Mouse (Mus musculus): ENCODE data around the gene Col1a2. TPM values are rescaled to one million over a fixed set of nuclear protein-coding genes. Genes with fewer than 3 reads are reported as not detected.
A peak's percentile ranks its signal among the peaks of the same experiment; 100 is the strongest.

Gene Col1a2
- polyA plus RNA-seq, 1 experiment from 2014 or later: 463 TPM

- DNase-seq (ENCODE audit: low spot score) (no peak), ATAC-seq (replicated peaks; ENCODE audit: low FRiP score, low TSS enrichment, low read depth) (no peak)
- no peak overlapping the region for H3K4me2 ChIP-seq (ENCODE audit: low read length)
- H3K9me3 ChIP-seq (ENCODE audit: control insufficient read depth, low read length): no peaks in the 10 kb centered on the region
- no peak overlapping the region for H3K4me3 ChIP-seq (ENCODE audit: low read depth, low read length)
- 86% methylated on average over 8 of the region's 8 CpGs for WGBS
- no peaks in the 10 kb centered on the region for H3K4me1 ChIP-seq (replicated peaks; ENCODE audit: control insufficient read depth, insufficient read depth, low read length)
- peaks cover 99% of the 10 kb centered on the region for H3K36me3 ChIP-seq (ENCODE audit: control insufficient read depth, insufficient read depth, low read length)
- no peaks in the 10 kb centered on the region for H3K27me3 ChIP-seq (replicated peaks; ENCODE audit: control insufficient read depth, insufficient read depth, low read length)
- H3K9ac ChIP-seq (ENCODE audit: low read length): no peak overlapping the region
- H3K27ac ChIP-seq (ENCODE audit: low read depth): no peak overlapping the region
Measured at GRCm38 (mm10) chr6:4534462-4535079, 30.0 kb downstream of the Col1a2 start.

- no peak overlapping the region for H3K9ac ChIP-seq (ENCODE audit: low read length)
- no peak overlapping the region for H3K4me2 ChIP-seq (ENCODE audit: low read length)
- peaks cover 42% of the 10 kb centered on the region for H3K36me3 ChIP-seq (ENCODE audit: control insufficient read depth, insufficient read depth, low read length)
- no peaks in the 10 kb centered on the region for H3K4me1 ChIP-seq (replicated peaks; ENCODE audit: control insufficient read depth, insufficient read depth, low read length)
- ATAC-seq (replicated peaks; ENCODE audit: low FRiP score, low TSS enrichment, low read depth) (no peak), DNase-seq (ENCODE audit: low spot score) (no peak)
- H3K27me3 ChIP-seq (replicated peaks; ENCODE audit: control insufficient read depth, insufficient read depth, low read length): no peaks in the 10 kb centered on the region
- H3K9me3 ChIP-seq (ENCODE audit: control insufficient read depth, low read length): no peaks in the 10 kb centered on the region
- WGBS: 84% methylated on average over 7 of the region's 7 CpGs
- no peak overlapping the region for H3K4me3 ChIP-seq (ENCODE audit: low read depth, low read length)
- H3K27ac ChIP-seq (ENCODE audit: low read depth): no peak overlapping the region
Measured at GRCm38 (mm10) chr6:4541926-4542715, 37.5 kb downstream of the Col1a2 start.

GRCm38 (mm10) chr6:4544554-4544953 lies 39.9 kb downstream of the Col1a2 start:
- Histone ChIP-seq H3K4me3 (ENCODE audit: low read depth, low read length) (no peak overlapping the region), H3K36me3 (ENCODE audit: control insufficient read depth, insufficient read depth, low read length) (peaks cover 17% of the 10 kb centered on the region), H3K27ac (ENCODE audit: low read depth) (no peak overlapping the region), H3K9me3 (ENCODE audit: control insufficient read depth, low read length) (no peaks in the 10 kb centered on the region), H3K4me2 (ENCODE audit: low read length) (no peak overlapping the region), H3K4me1 (replicated peaks; ENCODE audit: control insufficient read depth, insufficient read depth, low read length) (no peaks in the 10 kb centered on the region), H3K27me3 (replicated peaks; ENCODE audit: control insufficient read depth, insufficient read depth, low read length) (no peaks in the 10 kb centered on the region), H3K9ac (ENCODE audit: low read length) (no peak overlapping the region)
- no peak for DNase-seq (ENCODE audit: low spot score)
- ATAC-seq (replicated peaks; ENCODE audit: low FRiP score, low TSS enrichment, low read depth): no peak
- 50% methylated on average over 6 of the region's 6 CpGs for WGBS

- no peak overlapping the region for H3K9ac ChIP-seq (ENCODE audit: low read length)
- 36% methylated on average over 8 of the region's 8 CpGs for WGBS
- H3K4me1 ChIP-seq (replicated peaks; ENCODE audit: control insufficient read depth, insufficient read depth, low read length): no peaks in the 10 kb centered on the region
- H3K36me3 ChIP-seq (ENCODE audit: control insufficient read depth, insufficient read depth, low read length): peaks cover 6% of the 10 kb centered on the region
- H3K9me3 ChIP-seq (ENCODE audit: control insufficient read depth, low read length): no peaks in the 10 kb centered on the region
- H3K4me2 ChIP-seq (ENCODE audit: low read length): no peak overlapping the region
- DNase-seq (ENCODE audit: low spot score): peak; percentile 77
- H3K27me3 ChIP-seq (replicated peaks; ENCODE audit: control insufficient read depth, insufficient read depth, low read length): no peaks in the 10 kb centered on the region
- no peak overlapping the region for H3K4me3 ChIP-seq (ENCODE audit: low read depth, low read length)
- H3K27ac ChIP-seq (ENCODE audit: low read depth): no peak overlapping the region
- ATAC-seq (replicated peaks; ENCODE audit: low FRiP score, low TSS enrichment, low read depth): no peak
Measured at GRCm38 (mm10) chr6:4545727-4546126, 41.1 kb downstream of the Col1a2 start.

GRCm38 (mm10) chr6:4548894-4549293 lies 44.3 kb downstream of the Col1a2 start:
- no peak overlapping the region for H3K4me3 ChIP-seq (ENCODE audit: low read depth, low read length)
- no peaks in the 10 kb centered on the region for H3K9me3 ChIP-seq (ENCODE audit: control insufficient read depth, low read length)
- no peaks in the 10 kb centered on the region for H3K4me1 ChIP-seq (replicated peaks; ENCODE audit: control insufficient read depth, insufficient read depth, low read length)
- no peaks in the 10 kb centered on the region for H3K27me3 ChIP-seq (replicated peaks; ENCODE audit: control insufficient read depth, insufficient read depth, low read length)
- H3K9ac ChIP-seq (ENCODE audit: low read length): no peak overlapping the region
- H3K27ac ChIP-seq (ENCODE audit: low read depth): no peak overlapping the region
- H3K36me3 ChIP-seq (ENCODE audit: control insufficient read depth, insufficient read depth, low read length): no peaks in the 10 kb centered on the region
- WGBS: 71% methylated on average over 4 of the region's 4 CpGs
- DNase-seq (ENCODE audit: low spot score) (no peak), ATAC-seq (replicated peaks; ENCODE audit: low FRiP score, low TSS enrichment, low read depth) (no peak)
- H3K4me2 ChIP-seq (ENCODE audit: low read length): no peak overlapping the region

- Histone ChIP-seq H3K27ac (ENCODE audit: low read depth) (no peak overlapping the region), H3K4me2 (ENCODE audit: low read length) (no peak overlapping the region), H3K36me3 (ENCODE audit: control insufficient read depth, insufficient read depth, low read length) (no peaks in the 10 kb centered on the region), H3K4me3 (ENCODE audit: low read depth, low read length) (no peak overlapping the region), H3K4me1 (replicated peaks; ENCODE audit: control insufficient read depth, insufficient read depth, low read length) (no peaks in the 10 kb centered on the region), H3K27me3 (replicated peaks; ENCODE audit: control insufficient read depth, insufficient read depth, low read length) (no peaks in the 10 kb centered on the region), H3K9me3 (ENCODE audit: control insufficient read depth, low read length) (no peaks in the 10 kb centered on the region), H3K9ac (ENCODE audit: low read length) (no peak overlapping the region)
- ATAC-seq (replicated peaks; ENCODE audit: low FRiP score, low TSS enrichment, low read depth) (no peak), DNase-seq (ENCODE audit: low spot score) (no peak)
- 49% methylated on average over 11 of the region's 11 CpGs for WGBS
Measured at GRCm38 (mm10) chr6:4549846-4550548, 45.4 kb downstream of the Col1a2 start.

GRCm38 (mm10) chr6:4550549-4550915 lies 45.9 kb downstream of the Col1a2 start:
- no peak for ATAC-seq (replicated peaks; ENCODE audit: low FRiP score, low TSS enrichment, low read depth)
- Histone ChIP-seq H3K36me3 (ENCODE audit: control insufficient read depth, insufficient read depth, low read length) (no peaks in the 10 kb centered on the region), H3K9me3 (ENCODE audit: control insufficient read depth, low read length) (no peaks in the 10 kb centered on the region), H3K27me3 (replicated peaks; ENCODE audit: control insufficient read depth, insufficient read depth, low read length) (no peaks in the 10 kb centered on the region), H3K4me2 (ENCODE audit: low read length) (no peak overlapping the region), H3K9ac (ENCODE audit: low read length) (no peak overlapping the region), H3K4me3 (ENCODE audit: low read depth, low read length) (no peak overlapping the region), H3K27ac (ENCODE audit: low read depth) (no peak overlapping the region), H3K4me1 (replicated peaks; ENCODE audit: control insufficient read depth, insufficient read depth, low read length) (no peaks in the 10 kb centered on the region)
- 81% methylated on average over 1 of the region's 1 CpGs for WGBS
- no peak for DNase-seq (ENCODE audit: low spot score)

- Histone ChIP-seq H3K9me3 (ENCODE audit: control insufficient read depth, low read length) (no peaks in the 10 kb centered on the region), H3K4me2 (ENCODE audit: low read length) (no peak overlapping the region), H3K4me1 (replicated peaks; ENCODE audit: control insufficient read depth, insufficient read depth, low read length) (peaks cover 5% of the 10 kb centered on the region; the same call in 1 of the 2 replicates), H3K27ac (ENCODE audit: low read depth) (no peak overlapping the region), H3K9ac (ENCODE audit: low read length) (no peak overlapping the region), H3K27me3 (replicated peaks; ENCODE audit: control insufficient read depth, insufficient read depth, low read length) (no peaks in the 10 kb centered on the region), H3K36me3 (ENCODE audit: control insufficient read depth, insufficient read depth, low read length) (no peaks in the 10 kb centered on the region), H3K4me3 (ENCODE audit: low read depth, low read length) (no peak overlapping the region)
- DNase-seq (ENCODE audit: low spot score): no peak
- WGBS: 81% methylated on average over 6 of the region's 6 CpGs
- no peak for ATAC-seq (replicated peaks; ENCODE audit: low FRiP score, low TSS enrichment, low read depth)
Measured at GRCm38 (mm10) chr6:4555366-4555765, 50.8 kb downstream of the Col1a2 start.

Data from intestine, embryonic 14.5 days (tissue).